Mouse (Mus musculus) kidney, postnatal 36 days (tissue): ENCODE results near the gene Btd.

Source experiments
- DNase-seq, 2 experiments: peaks; one replicate each; pipeline ENCODE4 v3.0.0; 2021 to 2022; ENCODE audit warnings: mixed read lengths in 2 of 2

Btd gene

GRCm38 (mm10) chr14:31665566-31665940 lies 24.7 kb downstream of the Btd start:
- DNase-seq = no peak

DNA sequence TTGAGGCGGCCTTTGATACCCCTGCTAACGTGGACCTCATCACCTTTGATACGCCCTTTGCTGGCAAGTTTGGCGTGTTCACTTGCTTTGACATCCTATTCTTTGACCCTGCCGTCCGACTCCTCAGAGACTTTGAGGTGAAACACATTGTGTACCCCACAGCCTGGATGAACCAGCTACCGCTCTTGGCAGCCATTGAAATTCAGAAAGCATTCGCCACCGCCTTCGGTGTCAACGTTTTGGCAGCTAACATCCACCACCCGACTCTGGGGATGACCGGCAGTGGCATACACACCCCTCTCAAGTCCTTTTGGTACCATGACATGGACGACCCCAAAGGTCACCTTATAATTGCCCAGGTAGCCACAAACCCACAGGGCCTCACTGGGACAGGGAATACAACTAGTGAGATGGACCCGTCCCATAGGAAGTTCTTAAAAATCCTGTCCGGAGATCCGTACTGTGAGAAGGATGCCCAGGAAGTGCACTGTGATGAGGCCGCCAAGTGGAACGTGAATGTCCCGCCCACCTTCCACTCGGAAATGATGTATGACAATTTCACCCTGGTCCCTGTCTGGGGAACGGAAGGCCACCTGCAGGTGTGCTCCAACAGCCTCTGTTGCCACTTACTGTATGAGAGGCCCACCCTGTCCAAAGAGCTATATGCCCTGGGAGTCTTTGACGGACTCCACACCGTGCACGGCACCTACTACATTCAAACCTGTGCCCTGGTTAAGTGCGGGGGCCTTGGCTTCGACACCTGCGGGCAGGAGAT lies 26.3 kb downstream of the Btd start:
- DNase-seq = no peak

GRCm38 (mm10) chr14:31667741-31668140 lies 26.9 kb downstream of the Btd start:
- no peak for DNase-seq

GRCm38 (mm10) chr14:31668326-31668725 lies 27.5 kb downstream of the Btd start:
- no peak for DNase-seq

DNA sequence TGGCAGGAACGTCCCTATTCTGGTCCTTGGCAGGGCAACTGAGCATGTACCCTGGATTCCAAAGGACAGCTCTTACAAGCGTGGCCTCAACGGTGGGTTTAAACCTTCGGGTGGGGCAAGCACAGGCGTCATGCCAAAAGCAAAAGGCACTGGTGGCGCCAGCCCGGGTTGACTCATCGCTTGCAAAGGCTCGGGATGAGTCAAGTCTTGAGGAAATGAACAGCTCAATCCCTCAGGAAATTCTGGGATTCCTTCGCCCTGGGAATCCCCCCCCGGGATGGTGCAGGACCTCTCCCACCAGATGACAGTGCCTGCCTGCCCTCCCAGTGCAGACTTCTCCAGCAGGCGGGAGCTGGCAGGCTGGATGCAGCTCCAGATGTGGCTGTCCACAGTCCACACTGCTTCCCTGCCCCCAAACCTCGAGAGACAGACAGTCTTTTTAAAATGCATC lies 28.4 kb downstream of the Btd start:
- peak; percentile 73 to 79 for DNase-seq

- peak; percentile 39 to 49 for DNase-seq
These were observed 29.0 kb downstream of the Btd start for GRCm38 (mm10) chr14:31669642-31670490.

DNA sequence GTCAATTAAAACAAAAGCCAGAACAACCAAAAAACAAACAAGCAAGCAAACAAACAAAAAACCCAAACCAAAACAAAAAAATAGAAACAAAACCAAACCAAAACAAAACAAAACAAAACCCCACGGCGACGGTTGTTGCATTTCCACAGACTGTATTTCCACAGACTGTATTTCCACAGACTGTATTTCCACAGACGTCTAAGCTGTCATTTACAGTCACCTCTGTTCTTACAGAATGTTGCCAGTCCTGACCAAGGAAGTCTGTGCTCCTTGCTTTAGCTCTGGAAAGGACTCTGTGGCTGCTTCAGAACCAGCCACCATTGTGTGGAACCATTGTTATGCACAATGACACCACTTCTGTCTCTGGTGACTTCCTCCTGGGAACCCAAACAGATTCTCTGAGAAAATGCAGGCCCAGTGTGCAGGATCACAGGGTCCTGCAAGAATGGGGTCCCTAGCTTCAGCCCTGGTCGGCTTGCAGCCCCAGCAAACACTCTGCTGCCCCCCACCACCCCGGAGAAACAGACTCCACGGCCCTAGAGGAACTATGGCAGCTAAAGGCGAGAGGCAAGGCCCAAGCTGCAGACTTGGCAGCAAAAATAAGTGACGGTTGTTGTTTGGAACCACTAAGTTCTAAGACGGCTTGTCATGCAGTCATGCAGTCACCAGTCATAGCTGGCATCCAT lies 30.9 kb downstream of the Btd start:
- no peak for DNase-seq

- DNase-seq = no peak
These were observed 39.8 kb downstream of the Btd start for GRCm38 (mm10) chr14:31680656-31681055.

DNA sequence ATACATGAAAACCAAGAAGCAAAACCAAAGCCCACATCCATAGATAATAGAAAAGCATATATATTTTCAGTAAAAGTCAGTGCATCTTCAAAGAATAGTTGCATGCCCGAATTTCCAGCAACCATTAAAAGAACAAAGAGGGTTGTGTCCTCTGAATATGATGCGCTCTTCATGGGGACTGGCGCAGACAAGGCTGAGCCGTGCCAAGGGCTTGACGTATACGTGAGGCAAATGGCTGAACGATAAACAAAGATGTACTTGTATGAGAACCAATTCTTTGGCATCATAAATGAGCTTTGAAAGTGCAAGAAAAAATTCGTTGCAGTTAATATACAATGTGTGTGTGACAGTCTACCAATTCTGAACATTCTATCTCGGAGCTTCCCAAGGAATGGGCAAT lies 40.5 kb downstream of the Btd start:
- no peak for DNase-seq

GRCm38 (mm10) chr14:31681931-31682555 lies 41.2 kb downstream of the Btd start:
- DNase-seq = no peak

DNA sequence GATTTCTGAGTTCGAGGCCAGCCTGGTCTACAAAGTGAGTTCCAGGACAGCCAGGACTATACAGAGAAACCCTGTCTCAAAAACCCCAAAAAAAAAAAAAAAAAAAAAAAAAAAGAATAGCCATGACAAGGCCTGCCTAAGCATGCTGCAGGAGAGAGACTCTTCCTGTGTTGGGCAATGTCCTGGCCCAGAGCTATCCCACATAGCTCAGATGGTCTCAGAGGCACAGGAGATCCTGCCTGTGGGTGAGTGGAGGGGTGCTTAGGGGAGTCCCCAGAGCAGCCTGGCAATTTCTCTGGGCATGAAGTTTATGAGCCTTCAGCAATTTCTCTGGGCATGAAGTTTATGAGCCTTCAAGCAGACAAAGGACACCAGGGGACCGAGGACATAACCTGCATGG lies 42.8 kb downstream of the Btd start:
- DNase-seq = no peak

DNA sequence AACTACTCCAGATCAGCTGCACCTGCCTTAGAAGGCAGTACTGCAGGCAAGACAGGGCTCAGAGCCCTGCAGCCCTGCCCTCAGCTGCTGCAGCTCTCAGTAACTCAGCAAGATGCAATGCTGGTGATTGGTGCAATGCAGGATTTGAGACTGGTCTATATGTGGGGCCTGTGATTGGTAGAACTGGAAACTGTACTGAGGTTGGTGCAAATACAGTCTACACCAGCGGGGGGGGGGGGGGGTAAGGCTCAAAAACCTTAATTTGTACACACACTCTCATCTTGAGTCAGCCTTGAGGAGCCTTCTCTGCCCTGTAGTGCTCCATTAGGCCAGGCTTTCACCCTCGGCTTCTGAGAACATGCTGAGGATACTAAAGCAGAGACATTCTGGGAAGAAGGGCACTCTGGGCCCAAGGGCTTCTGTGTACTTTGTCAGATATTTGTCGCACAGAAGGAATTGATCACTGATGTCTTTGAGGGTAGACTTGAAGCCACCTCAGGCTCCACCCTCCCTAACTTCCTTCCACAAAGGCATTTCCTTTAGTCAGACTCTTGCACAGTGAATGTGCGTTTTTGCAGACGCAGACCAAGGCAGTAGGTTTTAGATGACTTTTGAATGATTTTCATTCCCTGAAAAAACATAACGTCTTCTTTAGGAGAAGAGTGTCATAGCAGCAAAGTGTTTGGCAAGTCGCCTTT lies 43.7 kb downstream of the Btd start:
- no peak for DNase-seq

- no peak for DNase-seq
These were observed 44.9 kb downstream of the Btd start for GRCm38 (mm10) chr14:31685680-31686079.

DNA sequence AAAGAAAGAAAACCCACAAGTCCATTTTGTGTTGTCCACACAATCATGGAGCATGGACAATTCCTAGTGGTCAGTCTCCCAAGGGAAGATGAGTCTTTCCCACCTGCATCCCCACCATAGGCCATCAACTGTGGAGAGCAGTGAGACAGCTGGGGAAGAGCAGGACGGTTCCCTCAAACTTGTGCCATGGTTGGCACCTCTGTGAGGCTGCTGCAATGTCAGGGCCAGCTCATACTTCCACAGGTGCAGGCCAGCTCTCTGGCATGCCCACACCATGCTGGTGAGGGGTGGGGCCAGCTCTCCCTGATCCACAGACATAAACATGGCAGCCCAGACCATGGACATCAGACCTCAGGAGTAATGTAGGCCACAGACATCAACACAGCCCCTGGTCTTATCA lies 45.4 kb downstream of the Btd start:
- DNase-seq = no peak

DNA sequence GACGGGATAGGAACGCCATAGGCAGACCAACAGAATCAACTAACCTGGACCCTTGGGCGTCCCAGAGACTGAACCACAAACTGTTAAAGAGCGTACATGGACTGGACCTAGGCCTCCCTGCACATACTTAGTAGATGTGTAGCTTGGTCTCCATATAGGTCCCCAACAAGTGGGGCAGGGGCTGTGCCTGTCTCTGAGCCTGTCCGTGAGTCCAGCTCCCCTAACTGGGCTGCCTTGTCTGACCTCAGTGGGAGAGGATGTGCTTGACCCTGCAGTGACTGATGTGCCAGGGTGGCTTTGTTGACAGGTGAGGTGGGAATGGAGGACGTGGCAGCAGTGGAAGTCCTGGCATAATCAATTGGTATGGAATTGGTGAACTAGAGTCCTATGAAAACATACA lies 51.7 kb downstream of the Btd start:
- DNase-seq = no peak

DNA sequence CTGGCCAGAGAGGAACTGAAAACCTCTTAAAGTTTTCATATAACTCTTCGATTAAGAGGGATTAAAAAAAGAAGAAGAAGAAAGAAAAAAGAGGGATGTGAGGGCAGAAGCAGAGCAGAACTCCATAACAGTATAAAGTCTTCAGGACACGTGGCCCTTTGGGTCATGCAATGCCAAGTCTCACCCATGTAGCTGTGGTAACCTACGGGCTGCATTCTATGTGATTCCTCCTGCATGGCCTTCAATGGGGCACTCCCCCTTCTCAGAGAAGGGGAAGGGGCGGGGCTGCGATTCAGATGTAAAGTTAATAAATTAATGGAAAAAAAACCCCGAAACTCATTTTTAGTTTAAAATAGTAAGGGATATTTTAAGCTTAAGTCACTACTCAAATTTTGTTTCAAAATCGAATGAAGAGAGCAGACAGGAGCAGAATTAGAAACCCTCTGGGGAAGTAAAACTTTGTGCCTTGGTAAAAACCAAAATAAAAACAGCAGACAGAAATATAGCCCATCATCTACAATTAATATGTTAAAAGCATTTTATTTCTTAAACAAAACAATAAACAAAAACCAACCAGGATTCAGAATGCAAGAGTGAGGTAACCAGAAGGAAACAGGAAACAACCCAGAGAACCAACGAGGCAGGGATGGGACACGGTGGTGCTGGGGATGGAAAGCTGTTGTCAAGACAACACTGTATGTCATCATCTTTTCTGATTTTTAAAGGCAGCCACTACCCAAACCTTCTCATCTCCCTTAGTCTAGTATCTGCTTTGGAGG lies 55.6 kb downstream of the Btd start:
- DNase-seq = no peak

- DNase-seq = no peak
These were observed 56.1 kb downstream of the Btd start for GRCm38 (mm10) chr14:31696985-31697303.

DNA sequence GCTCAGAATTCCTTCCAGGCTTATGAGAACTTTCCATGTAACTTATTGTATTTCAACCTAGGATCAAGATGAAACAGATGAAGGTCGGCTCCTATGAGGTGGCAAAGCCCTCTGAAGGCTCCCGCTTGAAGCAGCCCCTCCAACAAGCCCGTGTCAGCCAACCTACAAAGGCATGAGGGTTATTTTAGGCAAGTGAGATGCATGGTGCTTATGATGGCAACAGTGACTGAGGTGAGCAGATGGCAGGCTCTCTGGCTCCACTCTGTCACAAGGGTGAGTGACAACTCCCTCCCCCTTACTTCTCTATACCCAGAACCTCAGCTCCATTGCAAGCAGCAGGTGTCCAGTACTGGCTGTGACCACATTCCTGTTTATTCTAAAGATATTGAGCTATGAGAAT lies 56.5 kb downstream of the Btd start:
- no peak for DNase-seq

GRCm38 (mm10) chr14:31697755-31698154 lies 56.9 kb downstream of the Btd start:
- DNase-seq = no peak

- DNase-seq = no peak
These were observed 59.5 kb downstream of the Btd start for GRCm38 (mm10) chr14:31700376-31700775.

GRCm38 (mm10) chr14:31709343-31709742 lies 68.5 kb downstream of the Btd start:
- no peak for DNase-seq

DNA sequence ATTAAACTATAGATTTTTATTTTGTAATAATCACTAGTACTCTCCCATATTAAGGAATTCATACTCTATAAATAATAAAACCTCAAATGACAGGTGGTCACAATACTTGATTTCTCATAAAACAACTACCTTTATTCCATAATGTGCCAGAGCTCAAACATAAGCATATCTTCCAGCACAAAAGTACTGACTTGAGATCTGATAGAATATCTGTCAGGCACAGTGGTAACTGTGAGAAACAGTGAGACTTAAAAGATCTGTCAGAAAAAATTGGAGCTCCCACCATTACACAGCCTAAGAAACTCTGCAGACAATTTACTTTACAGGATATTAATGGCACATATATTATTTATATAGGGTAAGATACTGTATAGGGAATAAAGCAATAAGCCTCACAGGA lies 74.8 kb downstream of the Btd start:
- DNase-seq = no peak
